Mouse (Mus musculus) layer of hippocampus, postnatal 36 days (tissue): ENCODE results near the gene Metap1. TPM values are rescaled to one million over a fixed set of nuclear protein-coding genes. Genes with fewer than 3 reads are reported as not detected.
"Not testable (repeated sequence)": the region's sequence is repeated elsewhere in the genome, so short reads cannot be mapped to it uniquely, and the experiment has no call there.

Experiments used
- DNase-seq, 2 experiments: peaks; one replicate each; pipeline ENCODE4 v3.0.0; 2022
- total RNA-seq, 2 experiments: library from RNA; stranded (reverse); gene quantifications; 2 replicates each; pipeline ENCODE4 v1.2.3; 2021

The Metap1 gene
- total RNA-seq, 2 experiments from 2014 or later, result 45.6 to 50.6 TPM

DNA sequence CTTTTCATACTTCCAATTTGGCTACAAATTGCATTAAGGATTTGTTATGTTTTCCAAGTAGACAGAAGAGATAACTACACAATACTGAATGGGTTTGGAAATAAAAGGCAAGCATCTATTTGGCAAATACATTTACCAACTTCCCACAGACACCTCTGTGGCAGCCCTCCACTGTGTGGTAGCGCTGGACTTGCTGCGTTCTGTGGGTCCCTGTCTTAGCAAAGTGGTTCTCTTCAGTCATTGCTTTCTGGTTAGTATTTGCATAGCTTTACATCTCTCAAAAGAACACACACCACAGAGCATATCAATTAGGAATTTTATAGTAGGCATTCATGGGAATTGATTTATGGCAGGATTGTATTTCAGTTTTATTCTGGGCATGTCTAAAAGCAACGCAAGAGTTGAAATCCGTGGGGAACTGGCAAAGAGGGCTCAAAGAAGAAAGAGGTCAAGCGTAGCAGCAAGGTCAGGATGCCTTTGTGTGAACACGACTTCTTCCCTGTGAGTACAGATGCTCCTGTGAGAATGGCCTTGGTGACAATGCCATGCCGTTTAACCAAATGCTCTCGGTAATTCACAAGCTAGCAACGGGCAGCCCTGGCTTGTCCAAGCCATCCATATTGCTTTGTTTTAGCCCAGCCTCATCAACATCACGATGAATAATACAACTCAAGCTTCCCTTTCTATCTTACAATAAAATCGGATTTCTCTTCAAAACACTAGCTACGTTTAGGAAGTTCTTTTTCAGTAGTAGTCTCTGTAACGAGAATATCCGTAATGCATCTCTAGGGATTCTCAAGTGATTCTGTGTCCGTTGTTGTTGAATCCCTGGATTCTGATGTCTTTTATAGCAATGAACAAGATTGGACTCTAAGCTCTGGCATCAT, 10.8 kb upstream of the Metap1 start:
- DNase-seq, result no peak

DNA sequence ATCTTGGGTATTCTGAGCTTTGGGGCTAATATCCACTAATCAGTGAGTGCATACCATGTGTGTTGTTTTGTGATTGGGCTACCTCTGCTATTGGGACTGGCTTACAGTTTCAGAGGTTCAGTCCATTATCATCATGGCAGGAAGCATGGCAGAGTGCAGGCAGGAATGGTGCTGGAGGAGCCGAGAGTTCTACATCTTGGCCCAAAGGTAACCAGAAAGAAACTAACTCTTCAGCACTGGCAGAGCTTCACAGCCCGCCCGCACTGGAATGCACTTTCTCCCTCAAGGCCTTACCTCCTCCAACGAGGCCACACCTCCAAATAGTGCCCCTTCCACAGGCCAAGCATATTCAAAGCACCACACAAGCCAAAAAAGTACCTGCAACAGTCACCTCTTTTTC, 9.4 kb upstream of the Metap1 start:
- DNase-seq, result no peak

DNA sequence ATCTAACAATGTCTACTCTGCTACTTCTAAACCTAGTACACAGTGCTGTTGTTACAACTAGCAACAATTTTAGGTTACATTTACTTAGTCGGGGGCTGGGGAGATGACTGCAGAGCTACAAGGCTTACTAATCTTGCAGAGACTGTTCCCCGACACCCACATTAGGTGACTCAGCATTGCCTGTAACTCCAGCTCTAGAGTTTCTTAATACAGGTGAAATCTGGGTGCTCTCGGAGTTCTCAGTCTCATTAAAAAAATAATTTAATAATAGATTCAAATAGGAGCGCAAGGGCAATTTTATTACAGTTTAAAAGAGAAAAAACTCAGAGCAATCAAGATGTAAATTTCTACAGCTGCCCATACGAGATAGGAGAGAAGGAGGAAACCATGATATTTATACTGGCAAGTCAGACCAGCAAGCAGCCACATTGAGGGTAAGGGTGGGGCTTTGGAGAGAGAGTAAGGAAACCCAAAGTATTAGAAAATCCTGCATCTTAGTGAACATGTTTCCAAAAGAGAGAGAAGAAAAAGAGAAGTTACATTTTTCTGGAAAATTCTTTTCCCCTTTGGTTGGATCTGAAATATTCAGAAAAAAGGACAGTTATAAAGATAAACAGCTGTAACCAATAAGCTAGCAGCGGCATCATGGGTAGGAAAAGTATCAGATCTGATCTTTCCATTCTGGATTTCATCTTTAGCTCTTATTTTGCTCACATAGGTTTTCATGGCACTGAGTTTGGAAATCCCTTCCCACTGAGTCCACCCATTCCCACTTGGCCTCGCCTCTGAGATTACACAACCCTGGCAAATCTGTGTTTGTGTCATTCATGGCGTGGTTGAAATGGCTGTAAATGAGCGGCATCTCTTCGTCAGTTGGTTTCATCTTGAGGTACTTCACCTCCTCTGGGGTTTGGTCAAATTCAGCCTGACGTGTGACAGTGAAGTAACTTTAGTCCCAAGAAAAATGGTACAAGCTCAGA, 6.1 kb upstream of the Metap1 start:
- no peak for DNase-seq

DNA sequence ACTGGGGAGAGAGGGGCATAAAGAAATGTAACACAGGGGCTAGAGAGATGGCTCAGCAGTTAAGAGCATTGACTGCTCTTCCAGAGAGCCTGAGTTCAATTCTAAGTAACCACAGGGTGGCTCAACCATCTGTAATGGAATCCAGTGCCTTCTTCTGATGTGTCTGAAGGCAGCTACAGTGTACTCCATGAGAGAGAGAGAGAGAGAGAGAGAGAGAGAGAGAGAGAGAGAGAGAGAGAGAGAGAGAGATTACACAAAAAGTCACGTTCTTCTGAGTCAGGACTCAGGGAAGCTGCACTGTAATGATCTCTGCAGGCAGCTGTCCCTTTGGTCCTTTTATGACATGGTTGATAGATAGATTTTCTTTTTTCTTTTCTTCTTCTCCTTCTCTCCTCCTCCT, 5.2 kb upstream of the Metap1 start:
- no peak for DNase-seq

DNA sequence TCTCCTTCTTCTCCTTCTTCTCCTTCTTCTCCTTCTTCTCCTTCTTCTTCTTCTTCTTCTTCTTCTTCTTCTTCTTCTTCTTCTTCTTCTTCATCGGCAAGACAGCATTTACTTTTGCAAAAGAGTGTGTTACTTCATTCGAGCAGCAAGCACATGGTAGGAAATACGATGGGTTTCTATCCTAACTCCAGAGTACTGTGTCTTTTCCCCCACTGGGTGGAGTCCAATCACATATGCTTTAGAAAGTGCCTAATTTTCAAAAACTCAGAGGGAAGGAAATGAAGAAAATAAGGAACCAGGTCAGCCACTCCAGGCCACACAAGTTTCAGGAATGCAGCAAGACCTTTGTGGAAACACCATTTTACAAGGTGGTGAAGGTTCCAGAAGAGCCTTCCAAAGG, 4.4 kb upstream of the Metap1 start:
- no peak for DNase-seq

DNA sequence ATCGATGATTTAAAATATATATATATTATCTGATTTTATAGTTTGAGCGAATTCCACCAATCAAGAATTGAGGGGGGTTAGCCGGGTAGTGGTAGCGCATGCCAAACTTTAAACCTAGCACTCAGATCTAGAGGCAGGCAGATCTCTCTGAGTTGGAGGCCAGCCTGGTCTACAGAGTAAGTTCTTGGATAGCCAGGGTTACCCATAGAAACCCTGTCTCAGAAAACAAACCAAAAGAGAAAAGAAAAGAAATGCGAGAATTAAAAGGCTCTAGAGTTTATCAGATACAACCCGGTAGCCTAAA, 671 bp upstream of the Metap1 start:
- DNase-seq, result no peak

DNA sequence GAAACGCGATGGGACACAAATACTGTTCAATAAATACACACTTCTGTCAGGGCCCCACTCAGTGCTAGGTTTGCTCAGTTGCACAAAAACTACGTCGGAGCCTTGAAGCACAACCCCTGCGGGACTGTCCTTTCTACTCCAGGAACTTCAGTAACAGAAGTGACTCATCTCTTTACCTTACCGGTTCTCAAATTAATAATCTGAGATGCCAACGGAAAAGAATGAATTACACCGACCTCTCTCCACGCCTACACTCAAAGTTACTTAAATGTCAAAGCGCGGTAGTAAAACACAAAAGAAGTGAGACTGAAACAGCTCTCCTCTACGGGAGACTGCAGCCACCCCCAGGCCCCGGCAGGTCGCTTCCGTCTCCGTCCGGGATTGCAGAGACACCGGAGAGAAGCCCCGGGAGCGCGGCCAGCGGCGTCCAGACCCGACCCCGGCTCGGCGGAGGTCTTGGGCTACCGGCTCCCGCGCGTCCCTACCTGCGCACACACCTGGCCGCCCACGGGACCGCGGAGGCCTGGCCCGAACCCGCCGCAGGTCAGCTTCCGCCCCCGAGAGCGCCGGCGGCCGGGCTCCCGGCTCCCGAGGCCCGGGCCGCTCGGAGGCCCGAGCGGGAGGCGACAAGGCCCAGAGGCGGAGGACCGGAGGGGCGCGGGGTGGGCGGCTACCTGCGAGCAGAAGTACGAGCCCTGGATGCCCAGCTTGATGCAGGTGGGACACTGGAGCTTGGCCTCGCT, 560 bp downstream of the Metap1 start:
- peak in 1 of 2 experiments; percentile 13 for DNase-seq

DNA sequence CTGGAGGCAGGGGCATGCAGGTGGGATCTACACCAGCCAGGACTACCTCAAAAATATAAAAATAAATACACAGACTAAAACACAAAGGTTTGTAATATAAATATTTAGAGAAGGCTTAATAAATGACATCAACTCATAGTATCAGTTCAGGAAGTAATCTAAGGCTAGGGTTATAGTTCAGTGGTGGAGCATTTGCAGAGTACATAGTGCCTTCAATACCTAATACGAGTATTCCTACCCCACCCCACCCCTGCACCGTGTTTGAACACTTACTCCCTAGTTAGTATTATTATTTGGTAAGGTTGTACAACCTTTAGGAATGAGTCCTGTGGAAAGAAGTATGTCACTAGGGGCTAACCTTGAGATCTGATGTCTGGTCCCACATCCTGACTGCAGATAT, 6.1 kb downstream of the Metap1 start:
- no peak for DNase-seq

DNA sequence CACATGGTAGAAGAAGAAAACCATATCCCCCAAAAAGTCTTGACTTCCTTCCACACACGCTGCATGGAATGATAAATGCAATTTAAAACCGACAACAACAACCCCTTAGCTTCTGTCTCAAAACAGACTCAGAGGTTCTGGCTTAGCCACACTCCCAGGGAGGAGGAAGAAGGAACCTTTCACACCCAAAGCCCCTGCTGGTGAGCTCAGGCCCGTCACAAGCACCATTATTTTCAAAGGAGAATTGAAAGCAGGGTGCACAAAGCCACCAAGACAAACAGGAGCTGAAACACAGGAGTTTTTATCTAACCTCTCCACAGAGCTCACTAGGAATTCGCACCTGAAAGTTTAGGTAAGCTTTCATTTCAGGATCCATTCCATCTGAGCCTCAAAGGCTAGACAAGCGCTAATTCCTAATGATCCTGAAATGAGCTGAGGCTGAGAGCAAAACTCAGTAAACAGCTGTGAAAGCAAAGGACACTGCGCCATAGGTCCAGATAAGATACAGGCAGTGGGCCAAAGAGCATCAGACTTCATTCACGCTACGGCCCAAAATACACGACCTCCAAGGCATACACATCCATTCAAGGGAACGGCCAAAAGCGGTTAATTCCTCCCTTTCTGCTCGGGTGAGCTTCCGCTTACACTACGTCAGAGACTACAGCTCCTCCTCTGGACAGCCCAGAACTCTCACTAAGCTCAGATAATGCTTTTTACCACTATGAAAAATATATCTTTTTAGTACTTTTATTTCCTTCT, 7.6 kb downstream of the Metap1 start:
- DNase-seq, result no peak

DNA sequence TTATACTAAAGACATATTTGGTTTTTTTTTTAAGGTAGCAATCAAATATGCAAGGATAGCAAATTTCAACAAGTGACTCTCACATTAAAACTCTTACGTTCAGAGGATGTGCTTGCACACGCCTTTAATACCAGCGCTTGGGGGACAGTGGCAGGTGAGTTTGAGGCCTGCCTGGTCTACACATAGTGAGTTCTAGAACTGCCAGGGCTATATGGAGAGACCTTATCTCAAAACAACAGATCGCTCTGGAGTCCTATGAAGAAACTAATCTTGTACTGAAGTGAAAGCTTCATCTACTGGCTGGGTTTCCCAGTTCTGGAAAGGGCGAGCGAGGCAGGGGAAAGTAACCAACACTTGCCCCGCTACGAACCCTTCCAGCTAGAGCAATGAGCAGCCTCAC, 9.8 kb downstream of the Metap1 start:
- no peak for DNase-seq

DNA sequence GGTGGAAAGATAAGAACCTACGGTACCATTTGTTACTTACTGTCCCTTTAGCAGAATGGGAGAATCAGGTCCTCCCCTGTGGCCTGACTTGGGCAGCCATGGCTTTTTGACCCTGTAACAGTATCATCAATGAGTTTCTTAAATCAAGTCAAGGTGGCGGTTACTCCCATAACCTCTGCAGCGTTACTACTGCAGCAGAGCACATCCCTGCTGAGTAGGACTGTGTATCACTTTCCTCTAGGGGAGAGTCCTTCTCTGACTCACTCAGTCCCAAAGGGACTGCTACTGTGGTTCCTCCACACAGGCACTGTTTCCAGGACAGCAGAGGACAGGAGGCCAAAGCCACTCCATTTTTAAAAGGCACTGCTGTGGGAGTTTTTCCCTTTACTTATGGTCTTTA, 18.2 kb downstream of the Metap1 start:
- no peak for DNase-seq

DNA sequence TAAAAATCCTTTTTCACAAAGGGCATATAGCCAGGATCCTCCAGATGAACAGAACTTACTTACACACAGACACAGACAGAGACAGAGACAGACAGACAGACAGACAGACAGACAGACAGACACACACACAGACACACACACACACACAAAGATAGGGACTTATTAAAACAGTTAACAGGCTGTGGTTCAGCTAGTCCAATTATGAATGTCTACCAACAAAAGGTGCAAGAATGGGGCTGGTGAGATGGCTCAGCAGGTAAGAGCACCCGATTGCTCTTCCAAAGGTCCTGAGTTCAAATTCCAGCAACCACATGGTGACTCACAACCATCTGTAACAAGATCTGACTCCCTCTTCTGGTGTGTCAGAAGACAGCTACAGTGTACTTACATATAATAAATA, 22.7 kb downstream of the Metap1 start:
- DNase-seq, result not testable (repeated sequence)

DNA sequence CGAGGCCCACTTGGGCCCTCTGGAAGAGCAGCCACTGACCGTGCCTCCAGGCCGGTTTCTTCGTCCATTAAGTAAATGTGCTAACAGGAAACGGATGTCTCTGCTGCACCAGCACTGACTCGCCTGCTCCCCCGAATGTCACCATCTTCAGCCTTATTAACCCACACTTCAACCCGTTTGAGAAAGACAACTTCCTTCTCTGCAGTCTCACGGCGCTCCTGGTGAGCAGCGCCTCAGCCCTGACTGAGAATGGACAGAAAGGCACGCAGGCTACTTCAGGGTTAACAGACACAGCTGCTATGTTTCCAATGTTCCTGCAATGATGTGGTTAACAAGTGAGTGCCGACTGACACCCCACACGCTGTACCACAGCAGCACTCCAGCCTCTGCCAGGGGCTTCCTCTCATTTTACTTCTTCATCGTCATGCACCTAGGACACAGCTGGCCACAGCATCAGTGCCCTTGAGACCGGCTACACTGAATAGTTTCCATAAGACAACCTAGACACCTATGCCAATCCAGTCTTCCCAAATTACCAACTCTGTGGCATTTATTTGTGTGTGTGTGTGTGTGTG, 24.7 kb downstream of the Metap1 start:
- DNase-seq, result no peak

DNA sequence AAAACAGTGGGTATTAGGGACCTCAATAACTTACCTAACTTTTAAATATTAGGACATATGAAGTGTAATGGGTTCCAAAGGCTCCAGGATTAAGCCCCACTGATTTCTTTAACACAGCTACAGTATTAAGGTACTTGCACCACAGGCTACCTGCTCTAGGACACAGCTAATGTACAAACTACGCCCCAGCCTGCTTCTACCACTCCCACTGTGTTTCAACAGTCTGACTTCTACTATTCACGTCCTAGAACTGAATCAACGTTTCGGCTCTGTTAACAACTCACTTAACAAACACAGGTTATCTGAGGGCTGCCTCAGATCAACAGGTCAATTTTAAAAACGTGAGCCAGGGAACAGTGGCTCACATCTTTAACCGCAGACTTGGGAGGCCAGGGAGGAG, 25.5 kb downstream of the Metap1 start:
- no peak for DNase-seq

DNA sequence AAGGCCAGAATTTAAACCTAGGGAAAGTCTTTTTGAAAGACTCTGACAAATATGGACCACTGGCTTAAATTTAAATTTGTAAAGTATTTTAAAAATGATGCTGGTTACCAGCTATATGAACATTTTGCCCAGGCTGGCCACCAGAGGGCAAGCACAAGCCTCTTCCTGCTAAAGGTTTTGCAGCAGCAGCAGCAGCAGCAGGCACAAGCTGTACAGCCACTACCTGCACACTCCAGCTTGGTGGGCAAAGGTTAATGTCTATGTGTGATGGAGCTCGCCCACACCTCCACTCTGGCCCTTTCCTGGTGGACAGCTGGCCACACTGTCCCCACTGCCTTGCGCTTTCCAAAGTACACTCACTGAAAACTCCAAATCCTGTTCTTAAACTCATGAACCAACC, 26.2 kb downstream of the Metap1 start:
- DNase-seq, result no peak

DNA sequence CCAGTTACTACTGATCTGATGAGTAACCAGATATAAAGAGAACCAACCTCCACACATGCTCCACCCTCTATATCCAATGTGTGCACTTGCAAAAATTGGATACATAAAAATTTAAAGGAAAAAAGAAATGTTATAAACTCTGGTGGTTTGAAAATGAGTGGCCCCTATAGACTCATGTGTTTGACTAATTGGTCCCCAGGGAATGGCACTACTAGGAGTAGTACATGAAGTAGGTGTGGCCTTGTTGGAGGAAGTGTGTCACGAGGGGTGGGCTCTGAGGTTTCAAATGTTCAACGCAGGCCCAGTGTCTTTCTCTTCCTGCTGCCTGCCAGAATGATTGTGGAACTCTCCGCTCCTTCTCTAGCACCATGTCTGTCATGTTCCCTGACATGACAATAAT, 27.5 kb downstream of the Metap1 start:
- no peak for DNase-seq

DNA sequence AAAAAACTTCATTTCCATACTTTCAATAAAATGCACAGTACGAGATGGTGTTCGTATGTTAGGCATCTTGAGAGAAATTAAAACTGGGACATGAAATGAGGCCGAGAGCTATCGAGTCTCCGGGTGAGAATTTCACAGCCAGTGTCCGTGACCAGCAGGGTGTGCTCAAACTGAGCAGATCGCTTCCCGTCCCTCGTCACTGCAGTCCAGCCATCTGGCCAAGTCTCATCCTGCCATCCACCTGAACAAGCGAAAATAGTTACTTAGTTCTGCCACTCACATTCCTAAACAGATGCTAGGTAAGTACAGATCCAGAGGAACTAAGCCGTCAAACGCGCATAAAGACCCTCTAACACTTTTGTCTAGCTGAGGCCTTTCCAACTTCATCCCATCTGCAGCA, 29.1 kb downstream of the Metap1 start:
- DNase-seq, result no peak

DNA sequence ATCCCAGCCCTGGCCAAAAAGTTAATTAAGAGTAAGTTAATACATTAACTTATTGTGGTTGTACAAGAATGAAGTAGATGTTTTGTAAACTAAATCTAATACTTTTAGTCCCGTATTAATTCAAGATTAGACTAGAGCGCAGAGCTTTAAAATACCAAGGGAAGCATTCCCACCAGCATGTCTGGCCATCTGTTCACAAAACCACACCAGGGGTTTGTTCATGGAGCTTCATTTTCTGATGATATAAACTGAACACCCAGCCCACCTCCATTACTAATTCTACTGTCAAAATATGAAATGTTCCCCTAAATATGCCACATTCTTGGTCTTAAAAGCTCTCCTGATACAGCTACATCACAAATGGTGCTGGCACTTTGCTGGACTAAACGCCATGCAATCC, 30.9 kb downstream of the Metap1 start:
- peak in 1 of 2 experiments; percentile 49 for DNase-seq

DNA sequence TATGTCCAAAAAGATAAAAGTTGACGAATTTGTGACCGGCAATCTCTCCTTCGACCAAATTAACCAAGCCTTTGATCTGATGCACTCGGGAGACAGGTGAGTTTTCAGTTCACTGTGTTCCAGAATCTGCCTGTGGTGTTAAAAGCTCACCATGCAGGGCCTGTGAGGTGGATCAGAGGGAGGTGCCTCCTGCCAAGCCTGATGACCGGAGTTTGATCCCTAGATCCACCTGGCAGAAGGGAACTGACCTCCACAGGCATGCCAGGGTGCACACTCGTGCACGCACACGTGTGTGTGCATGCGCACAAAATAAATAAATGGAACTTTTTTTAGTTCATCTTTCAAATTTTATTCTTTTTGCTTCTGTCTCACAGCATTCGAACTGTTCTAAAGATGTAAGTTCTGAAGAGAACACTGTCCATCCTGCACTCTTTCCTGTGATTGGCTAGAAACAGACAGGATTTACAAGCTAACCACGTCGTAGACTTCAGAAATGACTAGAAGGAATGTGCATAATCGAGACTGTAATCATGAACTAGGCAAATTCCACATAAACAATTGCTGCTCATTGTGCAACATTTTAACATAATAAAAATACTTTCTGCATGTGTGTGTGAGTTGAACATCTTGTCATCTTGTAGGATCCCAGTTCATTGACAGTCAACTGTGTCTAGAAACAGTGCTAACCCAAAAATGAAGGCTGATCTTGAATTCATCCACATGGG, 34.4 kb downstream of the Metap1 start:
- DNase-seq, result no peak

DNA sequence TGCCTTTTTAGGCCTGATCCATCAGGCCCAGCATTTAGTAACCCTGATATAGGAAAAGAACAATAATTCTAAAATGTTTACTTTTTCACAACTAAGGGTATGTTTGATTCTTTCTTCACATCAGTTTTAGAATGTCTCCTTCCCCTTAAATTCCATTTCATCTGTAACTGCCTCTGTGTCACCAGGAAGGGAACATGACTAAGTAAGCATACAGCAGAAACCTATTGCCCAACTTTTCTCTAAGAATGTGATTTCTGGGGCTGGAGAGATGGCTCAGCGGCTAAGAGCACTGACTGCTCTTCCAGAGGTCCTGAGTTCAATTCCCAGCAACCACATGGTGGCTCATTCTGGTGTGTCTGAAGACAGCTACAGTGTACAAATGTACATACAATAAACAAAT, 35.1 kb downstream of the Metap1 start:
- no peak for DNase-seq

DNA sequence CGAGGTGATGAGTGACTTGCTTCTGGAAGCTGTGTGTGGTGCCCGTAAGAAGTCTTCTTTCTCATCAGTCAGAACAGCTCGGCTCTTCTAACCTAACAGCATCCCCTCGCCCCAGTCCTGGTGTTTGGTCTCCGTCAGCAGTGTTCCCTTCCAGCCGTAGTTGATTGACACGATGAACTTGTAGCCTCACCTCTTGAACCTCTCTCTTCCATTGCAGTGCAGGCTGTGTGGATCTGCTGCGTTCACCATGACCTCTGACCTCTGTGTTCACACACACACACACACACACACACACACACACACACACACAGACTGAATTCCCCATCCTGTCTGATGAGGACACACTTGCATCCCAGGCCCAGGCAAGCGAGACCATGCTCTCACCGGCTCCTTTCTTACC, 37.1 kb downstream of the Metap1 start:
- DNase-seq, result no peak
